Mouse (Mus musculus): ENCODE measurements around the gene Wipf2. TPM values are rescaled to one million over a fixed set of nuclear protein-coding genes. Genes with fewer than 3 reads are reported as not detected.
"Not testable (repeated sequence)": the region's sequence is repeated elsewhere in the genome, so short reads cannot be mapped to it uniquely, and the experiment has no call there.

Wipf2 gene
- polyA plus RNA-seq, 1 experiment, result 14.0 TPM

DNA sequence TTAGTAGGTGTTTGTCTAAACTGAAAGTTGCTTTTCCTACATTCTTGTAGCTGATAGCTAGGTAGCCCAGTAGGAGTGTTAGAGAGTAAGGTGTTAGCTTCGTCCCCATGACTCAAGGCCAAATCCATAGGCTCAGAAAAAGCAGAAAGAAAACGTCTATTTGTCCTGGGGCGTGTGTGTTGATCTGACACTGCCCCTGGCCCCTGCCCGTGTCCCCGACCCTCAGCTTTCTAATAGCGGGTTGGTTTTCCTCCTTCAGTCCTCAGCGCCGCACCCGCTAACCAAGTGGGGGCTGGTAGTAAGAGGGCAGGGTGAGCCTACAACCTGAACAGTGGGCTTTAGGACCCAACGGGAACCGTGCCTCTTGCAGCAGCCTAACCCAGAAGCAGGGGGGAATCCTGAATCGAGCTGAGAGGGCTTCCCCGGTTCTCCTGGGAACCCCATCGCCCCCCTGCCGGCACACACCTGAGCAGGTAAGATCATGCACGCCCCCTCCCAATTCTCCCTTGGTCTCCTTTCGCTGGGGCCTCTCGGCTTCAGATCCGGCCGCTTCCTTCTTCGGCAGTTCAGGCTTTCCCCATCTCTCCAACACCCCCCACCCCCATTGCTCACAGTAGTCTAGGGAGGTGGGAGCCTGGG lies 64.1 kb downstream of the Wipf2 start, which contains the start of gene Rara:
Rara (plus strand) TSS at position 381 of the 639 bp plus-strand sequence.
- 44% methylated on average over 21 of the region's 21 CpGs for WGBS
- Histone ChIP-seq H3K4me1 (ENCODE audit: control insufficient read depth, insufficient read depth, low read length) (peaks cover 55% of the 10 kb centered on the region), H3K4me3 (replicated peaks; ENCODE audit: extremely low read depth, low read depth, low read length) (peak within 1 kb of the TSS; percentile 31)
- TF ChIP-seq POLR2A (IDR thresholded peaks at IDR 0.05; ENCODE audit: borderline replicate concordance, extremely low read depth, low read depth, low read length) (no peak), CTCF (IDR thresholded peaks at IDR 0.05; ENCODE audit: insufficient read depth, low read length) (no peak)
- no peak for DNase-seq

DNA sequence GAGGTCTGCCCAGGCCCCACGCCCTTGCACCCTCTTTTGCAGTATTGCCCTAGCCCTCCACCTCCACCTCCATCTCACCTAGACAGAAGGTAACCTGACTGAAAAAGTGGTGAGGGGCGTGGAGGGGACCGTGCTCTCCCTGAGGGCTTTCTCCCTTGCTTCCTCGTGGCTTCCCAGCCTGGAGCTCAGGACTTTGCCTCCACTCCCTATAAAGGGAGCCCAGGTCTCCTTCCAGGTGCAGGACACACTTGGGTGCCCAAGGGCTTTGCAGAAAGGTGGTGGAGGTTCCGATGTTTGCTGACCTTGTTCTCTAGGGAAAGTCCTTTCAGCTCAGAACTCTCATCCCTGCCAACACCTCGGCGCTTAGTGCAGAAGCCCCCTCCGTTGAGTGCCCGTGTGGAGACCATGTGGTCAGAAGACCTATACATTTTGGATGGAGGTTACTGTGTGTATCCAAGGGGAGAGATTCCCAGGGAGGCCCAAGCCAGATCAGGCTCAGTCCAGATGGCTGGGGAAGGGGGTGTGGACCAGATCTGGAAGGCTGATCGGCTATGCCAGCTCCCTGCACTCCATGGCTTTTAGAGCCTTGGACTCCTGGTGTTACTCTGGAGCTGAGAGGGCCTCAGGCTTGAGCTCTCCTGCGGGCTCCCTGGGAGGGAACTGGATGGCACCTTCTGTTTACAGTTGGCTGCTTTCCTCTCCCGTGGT lies 64.9 kb downstream of the Wipf2 start:
- Histone ChIP-seq H3K4me3 (replicated peaks; ENCODE audit: extremely low read depth, low read depth, low read length) (no peak overlapping the region), H3K4me1 (ENCODE audit: control insufficient read depth, insufficient read depth, low read length) (peaks cover 56% of the 10 kb centered on the region)
- WGBS, result 51% methylated on average over 12 of the region's 12 CpGs
- no peak for TF ChIP-seq POLR2A (IDR thresholded peaks at IDR 0.05; ENCODE audit: borderline replicate concordance, extremely low read depth, low read depth, low read length)
- TF ChIP-seq CTCF (IDR thresholded peaks at IDR 0.05; ENCODE audit: insufficient read depth, low read length), result no peak
- DNase-seq, result no peak

DNA sequence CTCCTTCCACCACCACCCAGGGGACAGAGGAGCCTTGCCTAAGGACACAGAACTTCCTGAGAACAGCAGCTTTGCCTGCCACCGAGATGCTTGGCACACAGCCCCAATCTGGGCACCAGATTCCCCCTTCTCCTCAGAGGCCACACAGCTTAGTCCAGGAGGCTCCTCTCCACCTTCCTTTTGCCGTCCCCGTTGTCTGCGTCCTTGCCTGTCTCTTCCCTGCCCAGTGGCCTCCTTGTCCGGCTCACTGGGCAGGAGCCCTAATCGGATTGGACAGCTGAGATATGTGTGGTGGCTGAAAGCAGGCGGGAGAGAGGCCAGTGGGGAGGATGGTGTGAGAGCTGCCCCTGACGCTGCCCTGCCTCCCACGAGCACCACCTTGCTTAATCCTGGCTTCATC lies 66.1 kb downstream of the Wipf2 start:
- DNase-seq, result peak; percentile 13
- Histone ChIP-seq H3K4me3 (replicated peaks; ENCODE audit: extremely low read depth, low read depth, low read length) (no peak overlapping the region), H3K4me1 (ENCODE audit: control insufficient read depth, insufficient read depth, low read length) (peaks cover 54% of the 10 kb centered on the region)
- 31% methylated on average over 9 of the region's 9 CpGs for WGBS
- no peak for TF ChIP-seq POLR2A (IDR thresholded peaks at IDR 0.05; ENCODE audit: borderline replicate concordance, extremely low read depth, low read depth, low read length)
- no peak for TF ChIP-seq CTCF (IDR thresholded peaks at IDR 0.05; ENCODE audit: insufficient read depth, low read length)

DNA sequence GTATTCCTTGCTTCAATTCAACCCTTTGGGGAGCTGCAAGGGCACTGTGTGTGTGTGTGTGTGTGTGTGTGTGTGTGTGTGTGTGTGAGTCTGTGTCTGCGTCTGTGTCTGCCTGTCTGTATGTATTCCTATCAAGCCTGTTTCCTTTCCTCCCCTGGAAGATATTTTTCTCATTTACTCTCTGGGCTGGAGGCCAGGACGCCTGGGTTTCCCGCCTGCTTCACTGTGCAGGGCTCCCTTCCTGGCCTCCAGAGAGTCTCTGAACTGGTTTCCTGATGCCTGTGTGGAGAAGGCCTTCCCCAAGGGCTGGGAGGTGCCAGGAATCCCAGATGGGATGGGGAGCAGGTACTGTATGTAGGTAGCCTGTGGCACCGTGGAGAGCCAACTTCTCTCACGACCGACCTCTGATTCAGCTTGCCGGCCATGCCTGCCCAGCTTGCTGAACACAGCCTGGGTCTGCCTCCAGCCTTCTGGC lies 66.7 kb downstream of the Wipf2 start:
- Histone ChIP-seq H3K4me1 (ENCODE audit: control insufficient read depth, insufficient read depth, low read length) (peaks cover 49% of the 10 kb centered on the region), H3K4me3 (replicated peaks; ENCODE audit: extremely low read depth, low read depth, low read length) (no peak overlapping the region)
- TF ChIP-seq POLR2A (IDR thresholded peaks at IDR 0.05; ENCODE audit: borderline replicate concordance, extremely low read depth, low read depth, low read length) (no peak), CTCF (IDR thresholded peaks at IDR 0.05; ENCODE audit: insufficient read depth, low read length) (no peak)
- DNase-seq, result no peak
- 31% methylated on average over 7 of the region's 7 CpGs for WGBS

DNA sequence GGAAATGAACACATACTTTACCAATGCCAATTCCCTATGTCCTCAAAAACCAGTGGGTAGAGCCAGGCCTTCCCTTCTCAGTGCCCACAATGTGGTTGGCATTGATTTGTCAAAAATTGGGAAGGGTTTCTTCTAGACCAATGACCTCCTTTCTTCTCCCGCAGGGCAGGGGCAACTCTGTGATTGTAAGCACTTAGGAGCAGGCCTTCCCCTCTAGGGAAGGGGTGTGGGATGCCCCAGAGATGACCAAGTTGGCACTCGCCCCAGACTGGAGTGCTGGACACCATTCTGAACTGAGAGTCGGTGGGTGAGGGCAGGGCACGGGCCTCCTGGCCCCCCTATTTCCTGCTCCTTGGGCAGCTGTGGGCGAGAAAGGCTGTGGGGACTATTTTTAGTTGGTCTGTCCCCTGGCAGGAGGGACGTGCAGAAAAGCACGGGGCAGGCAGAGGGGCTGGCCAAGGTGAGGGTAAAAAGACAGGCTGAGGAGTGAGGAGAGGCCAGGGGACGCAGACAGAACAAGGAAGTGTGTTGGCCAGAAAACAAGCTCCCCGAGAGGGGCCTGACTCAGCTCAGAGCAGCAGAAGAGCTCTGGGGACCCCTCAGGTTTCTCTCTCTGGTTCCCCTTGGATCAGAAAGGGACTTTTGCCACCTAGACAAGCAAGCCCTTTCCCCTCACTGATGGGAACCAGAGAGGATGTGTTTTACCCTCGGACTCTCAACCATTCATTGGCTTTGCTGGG lies 67.5 kb downstream of the Wipf2 start:
- peak; percentile 20 for DNase-seq
- WGBS, result 13% methylated on average over 10 of the region's 10 CpGs
- H3K4me1 ChIP-seq (ENCODE audit: control insufficient read depth, insufficient read depth, low read length), result peaks cover 42% of the 10 kb centered on the region

DNA sequence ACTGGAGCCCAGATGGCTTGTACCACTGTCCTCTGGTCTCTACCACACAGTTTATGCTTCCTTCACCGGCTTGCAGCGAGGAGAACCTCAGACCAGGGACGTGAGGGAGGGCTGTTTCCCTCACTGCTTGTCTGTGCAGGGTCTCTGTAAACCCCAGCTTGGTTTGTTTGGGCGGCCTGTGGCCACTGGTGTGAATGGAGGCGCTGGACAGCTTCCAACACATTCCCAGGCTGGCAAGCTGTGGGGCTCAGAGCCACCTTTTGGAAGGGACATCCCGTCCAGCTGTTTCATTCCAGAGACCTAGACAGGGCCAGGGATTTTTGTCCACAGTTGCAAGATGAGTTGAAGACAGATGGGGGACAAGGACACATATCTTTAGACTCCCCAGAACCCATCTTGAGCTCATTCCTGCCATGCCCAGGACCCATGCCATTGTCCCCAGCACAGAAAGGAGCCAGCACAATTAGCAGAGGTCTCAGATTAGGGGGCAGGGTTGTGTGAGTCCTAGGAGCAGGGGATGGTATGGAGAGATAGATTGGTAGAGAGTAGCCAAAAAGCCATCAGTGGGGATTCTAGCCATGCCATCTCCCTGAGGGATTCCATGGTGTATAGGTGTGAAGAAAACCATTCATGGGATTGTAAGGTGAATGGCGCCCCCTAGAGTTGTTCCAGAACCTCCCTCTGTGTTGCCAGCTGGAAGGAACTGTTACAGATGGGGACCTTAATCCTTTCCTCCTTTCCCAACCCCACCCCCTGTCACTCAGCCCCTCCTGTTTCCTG lies 68.3 kb downstream of the Wipf2 start:
- peak; percentile 36 for DNase-seq
- Histone ChIP-seq H3K4me3 (replicated peaks; ENCODE audit: extremely low read depth, low read depth, low read length) (no peak overlapping the region), H3K4me1 (ENCODE audit: control insufficient read depth, insufficient read depth, low read length) (peaks cover 38% of the 10 kb centered on the region)
- 23% methylated on average over 7 of the region's 7 CpGs for WGBS
- TF ChIP-seq CTCF (IDR thresholded peaks at IDR 0.05; ENCODE audit: insufficient read depth, low read length) (no peak), POLR2A (IDR thresholded peaks at IDR 0.05; ENCODE audit: borderline replicate concordance, extremely low read depth, low read depth, low read length) (no peak)

More for the DNA sequence above, 67.5 kb downstream of the Wipf2 start:
- H3K4me3 ChIP-seq (replicated peaks; ENCODE audit: extremely low read depth, low read depth, low read length), result no peak overlapping the region
- TF ChIP-seq POLR2A (IDR thresholded peaks at IDR 0.05; ENCODE audit: borderline replicate concordance, extremely low read depth, low read depth, low read length) (no peak), CTCF (IDR thresholded peaks at IDR 0.05; ENCODE audit: insufficient read depth, low read length) (no peak)

DNA sequence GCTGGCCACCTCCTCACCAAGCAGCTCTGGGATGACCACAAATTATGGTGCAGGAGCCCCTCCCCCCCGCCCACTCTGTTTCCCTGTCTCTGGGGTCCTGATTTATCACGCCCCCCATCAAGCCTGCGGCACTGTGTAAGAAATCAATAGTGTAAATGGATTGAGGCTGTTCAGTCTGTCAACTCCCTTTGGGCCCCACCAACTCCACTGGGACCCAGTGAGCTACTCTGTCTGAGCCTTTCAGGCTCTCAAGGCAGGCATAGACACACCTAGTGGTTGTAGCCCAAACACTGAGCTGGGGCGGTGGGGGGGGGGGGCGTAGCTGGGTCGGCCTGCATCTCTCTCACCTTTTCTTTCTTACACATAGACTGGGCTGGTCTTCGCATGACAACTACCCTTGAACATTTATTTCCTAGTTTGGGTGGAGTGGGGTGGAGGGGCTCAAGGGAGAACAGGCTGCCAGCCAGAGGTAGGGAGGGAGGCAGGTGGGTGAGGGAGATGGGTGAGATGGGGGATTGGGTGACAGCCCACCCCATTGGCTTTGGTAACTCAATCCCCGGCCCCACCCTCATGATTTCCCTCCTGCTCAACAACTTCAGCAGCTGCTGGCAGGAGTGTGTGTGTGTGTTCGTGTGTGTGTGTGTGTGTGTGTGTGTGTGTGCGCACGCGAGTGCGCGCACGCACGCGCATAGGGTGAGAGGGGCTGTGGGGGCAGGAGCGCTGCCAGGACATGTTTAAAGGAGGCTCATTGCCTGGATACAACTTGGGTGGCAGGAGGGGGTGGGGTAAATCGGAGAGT lies 69.1 kb downstream of the Wipf2 start:
- no peak for DNase-seq
- H3K4me3 ChIP-seq (replicated peaks; ENCODE audit: extremely low read depth, low read depth, low read length), result no peak overlapping the region
- peaks cover 37% of the 10 kb centered on the region for H3K4me1 ChIP-seq (ENCODE audit: control insufficient read depth, insufficient read depth, low read length)
- WGBS, result 17% methylated on average over 19 of the region's 19 CpGs
- TF ChIP-seq CTCF (IDR thresholded peaks at IDR 0.05; ENCODE audit: insufficient read depth, low read length) (no peak), POLR2A (IDR thresholded peaks at IDR 0.05; ENCODE audit: borderline replicate concordance, extremely low read depth, low read depth, low read length) (no peak)

DNA sequence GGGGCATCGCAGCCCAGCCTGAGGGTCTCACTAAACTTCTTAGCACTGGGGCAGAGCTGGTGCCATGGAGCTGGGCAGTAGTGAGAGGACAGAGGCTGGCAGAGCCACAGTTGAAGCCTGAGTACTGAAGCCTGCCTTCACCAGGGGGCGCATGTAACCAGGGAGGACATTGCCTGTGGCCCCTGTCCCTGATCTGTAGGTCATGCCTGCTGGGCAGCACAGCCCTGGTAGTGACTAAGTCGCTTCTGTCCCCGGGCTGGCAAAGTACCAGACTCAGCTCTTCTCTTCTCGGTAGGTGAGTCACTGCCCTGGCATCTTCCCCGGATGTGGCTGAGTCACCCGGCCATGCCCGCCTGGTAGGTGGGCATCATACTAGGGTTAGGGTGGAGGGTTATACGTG lies 69.7 kb downstream of the Wipf2 start:
- WGBS, result 9% methylated on average over 9 of the region's 9 CpGs

DNA sequence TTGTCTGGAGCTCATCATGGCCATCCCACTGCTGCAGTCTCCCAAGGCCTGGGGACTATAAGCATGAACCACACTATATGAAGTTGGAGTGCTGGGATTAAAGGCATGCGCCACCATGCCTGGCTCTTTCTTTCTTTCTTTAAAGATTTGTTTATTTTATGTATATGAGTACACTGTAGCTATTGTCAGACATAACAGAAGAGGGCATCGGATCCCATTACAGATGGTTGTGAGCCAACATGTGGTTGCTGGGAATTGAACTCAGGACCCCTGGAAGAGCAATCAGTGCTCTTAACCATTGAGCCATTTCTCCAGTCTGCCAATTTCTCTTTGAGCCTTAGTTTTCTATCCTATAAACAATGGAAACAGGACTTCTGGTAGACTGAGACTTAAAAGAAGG lies 70.4 kb downstream of the Wipf2 start:
- DNase-seq; H3K4me3 ChIP-seq (replicated peaks; ENCODE audit: extremely low read depth, low read depth, low read length): not testable (repeated sequence)
- WGBS, result 77% methylated on average over 2 of the region's 2 CpGs
- peaks cover 36% of the 10 kb centered on the region for H3K4me1 ChIP-seq (ENCODE audit: control insufficient read depth, insufficient read depth, low read length)

More for the DNA sequence above, 69.7 kb downstream of the Wipf2 start:
- Histone ChIP-seq H3K4me3 (replicated peaks; ENCODE audit: extremely low read depth, low read depth, low read length) (no peak overlapping the region), H3K4me1 (ENCODE audit: control insufficient read depth, insufficient read depth, low read length) (peaks cover 33% of the 10 kb centered on the region)
- TF ChIP-seq POLR2A (IDR thresholded peaks at IDR 0.05; ENCODE audit: borderline replicate concordance, extremely low read depth, low read depth, low read length) (no peak), CTCF (IDR thresholded peaks at IDR 0.05; ENCODE audit: insufficient read depth, low read length) (peak; percentile 83)
- DNase-seq, result peak; percentile 75
